Mouse (Mus musculus) induced T-regulatory cell, adult 2 months (primary cell): Measurements from ENCODE around the gene Olfr102.
A peak's percentile ranks its signal among the peaks of the same experiment; 100 is the strongest.

Experiments
- DNase-seq: peaks from one replicate; pipeline ENCODE4 v3.0.0-alpha.2; 2012; ENCODE audit warnings: low read depth

Gene Olfr102

GRCm38 (mm10) chr17:37316954-37317353, at the start of gene Olfr102:
Gene Olfr102 (minus strand): TSS chr17:37317054.
- no peak for DNase-seq

DNA sequence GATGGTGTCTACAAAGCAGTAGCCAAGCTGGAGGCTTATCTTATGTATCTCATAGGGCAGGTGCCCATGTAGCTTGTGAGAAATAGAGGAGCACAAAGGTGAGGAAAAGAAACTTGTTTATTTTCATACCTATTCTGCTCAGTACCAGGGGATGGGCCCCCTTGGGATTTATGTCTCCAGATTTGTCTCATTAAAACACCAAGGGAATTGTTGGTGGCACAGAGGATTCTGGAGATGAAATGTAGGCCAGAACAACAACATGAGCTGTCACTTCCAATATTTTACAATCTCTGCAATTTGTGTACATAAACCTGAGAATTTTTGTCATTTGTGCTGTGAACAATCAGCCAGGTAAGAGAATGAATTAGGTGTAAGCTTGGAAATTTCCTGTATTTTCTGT, 42.4 kb upstream of the Olfr102 start, which contains the start of gene Olfr104-ps:
Olfr104-ps (plus strand) TSS at position 301 of the 400 bp plus-strand sequence.
- no peak for DNase-seq

GRCm38 (mm10) chr17:37339598-37339997, 22.7 kb upstream of the Olfr102 start, which contains the start of gene Olfr103:
Gene Olfr103 (minus strand): TSS chr17:37339698.
- DNase-seq, result no peak

DNA sequence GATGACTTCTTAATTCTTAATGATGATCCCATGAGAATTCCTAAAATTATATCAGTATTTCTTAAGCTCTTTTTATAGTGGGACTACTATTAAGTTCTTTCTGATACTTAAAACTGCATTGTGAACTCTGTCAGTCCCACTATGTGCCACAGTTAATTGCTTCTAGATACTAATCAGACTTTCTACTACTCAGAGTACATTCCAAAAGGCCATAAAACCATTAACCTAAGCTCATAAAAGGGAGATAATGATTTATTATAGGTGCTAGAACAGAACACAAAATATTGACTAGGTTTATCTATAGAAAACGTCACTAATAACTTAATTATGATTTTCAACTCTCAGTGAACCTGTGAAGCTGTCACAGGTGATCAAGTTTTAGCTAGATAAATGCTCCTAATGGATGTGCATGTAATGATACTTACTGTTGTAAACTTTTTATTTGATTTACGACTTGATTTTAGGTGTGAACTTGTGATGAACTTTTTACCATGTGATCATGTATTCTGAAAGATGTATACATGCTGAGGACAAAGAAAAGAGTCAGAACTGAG, 6.6 kb downstream of the Olfr102 start:
- DNase-seq, result no peak

GRCm38 (mm10) chr17:37308483-37308882, 8.4 kb downstream of the Olfr102 start:
- no peak for DNase-seq

- DNase-seq, result no peak
Observed at GRCm38 (mm10) chr17:37304213-37304612, 12.6 kb downstream of the Olfr102 start, which contains the start of gene Olfr101. Gene Olfr101 (minus strand): TSS chr17:37304313.

GRCm38 (mm10) chr17:37283360-37283759, 33.5 kb downstream of the Olfr102 start, which contains the start of gene Olfr99:
Gene Olfr99 (minus strand): TSS chr17:37283460.
- no peak for DNase-seq

GRCm38 (mm10) chr17:37280331-37280730, 36.5 kb downstream of the Olfr102 start:
- DNase-seq, result no peak

DNA sequence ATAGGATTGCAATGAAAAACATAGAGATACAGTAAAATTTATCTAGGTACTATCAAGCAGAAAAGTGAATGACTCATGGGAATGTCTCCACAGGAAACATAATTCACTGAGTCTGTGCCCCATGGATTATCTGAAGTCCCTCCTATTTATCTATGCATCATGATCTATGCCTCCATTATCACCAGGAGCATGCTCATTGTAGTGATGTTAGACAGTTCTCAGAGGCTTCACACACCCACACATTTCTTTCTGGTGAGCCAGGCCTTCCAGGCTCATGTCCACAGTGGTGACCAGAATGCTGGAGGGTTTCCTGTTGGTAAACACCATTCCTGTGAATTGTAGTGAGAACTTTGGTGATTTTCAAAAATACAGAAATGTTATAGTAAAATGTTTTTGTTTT, 40.3 kb downstream of the Olfr102 start:
- DNase-seq, result no peak

GRCm38 (mm10) chr17:37275626-37276248, 41.1 kb downstream of the Olfr102 start:
- no peak for DNase-seq

DNA sequence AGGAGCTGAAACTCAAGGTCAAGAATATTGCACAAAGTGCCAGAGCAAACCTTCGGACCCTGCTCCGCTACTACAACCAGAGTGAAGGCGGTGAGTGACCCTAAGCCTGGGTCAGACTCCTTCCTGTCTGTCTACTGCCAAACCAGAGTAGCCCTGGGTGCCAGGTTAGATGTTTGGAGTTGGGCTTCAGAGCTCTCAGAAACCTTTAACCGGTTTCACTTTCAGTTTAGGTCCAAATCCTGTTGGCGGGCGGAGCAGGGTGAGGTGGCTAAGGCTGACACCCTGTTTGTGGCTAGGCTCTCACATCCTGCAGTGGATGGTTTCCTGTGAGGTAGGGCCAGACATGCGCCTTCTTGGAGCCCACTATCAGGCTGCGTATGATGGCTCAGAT, 46.2 kb downstream of the Olfr102 start:
- DNase-seq, result peak; percentile 95

- peak; percentile 100 for DNase-seq
Observed at GRCm38 (mm10) chr17:37270058-37270701, 46.7 kb downstream of the Olfr102 start, which contains the start of gene H2-M3. Gene H2-M3 (plus strand): TSS chr17:37270220.

GRCm38 (mm10) chr17:37263626-37264025, 53.2 kb downstream of the Olfr102 start, which contains the start of gene Olfr98:
Gene Olfr98 (minus strand): TSS chr17:37263749.
- DNase-seq, result no peak
